Mouse (Mus musculus) liver, embryonic 15.5 days (tissue): ENCODE results near the gene Dcaf8. TPM values are rescaled to one million over a fixed set of nuclear protein-coding genes. Genes with fewer than 3 reads are reported as not detected.

ENCODE experiments used
- ATAC-seq: fragments of 200-750 bp; cut with Nextera tagmentation; 2 replicates; pipeline ENCODE4 v1.8.0; 2017; ENCODE audit warnings: moderate number of reproducible peaks, mild to moderate bottlenecking, moderate library complexity; ENCODE audit not compliant: insufficient read depth
- H3K27ac ChIP-seq: fragments of 300-500 bp; sonication (generic); replicated peaks from 2 replicates; pipeline ENCODE4 v1.5.1; 2015; ENCODE audit warnings: mild to moderate bottlenecking, inconsistent platforms
- H3K27me3 ChIP-seq: fragments of 300-500 bp; sonication (generic); 2 replicates; pipeline ENCODE4 v1.6.1; 2015; ENCODE audit warnings: mild to moderate bottlenecking, inconsistent platforms
- H3K36me3 ChIP-seq: fragments of 300-500 bp; sonication (generic); replicated peaks from 2 replicates; pipeline ENCODE4 v1.6.1; 2015; ENCODE audit warnings: moderate library complexity, mild to moderate bottlenecking, inconsistent platforms
- H3K4me1 ChIP-seq: fragments of 300-500 bp; sonication (generic); replicated peaks from 2 replicates; pipeline ENCODE4 v1.6.1; 2015; ENCODE audit warnings: inconsistent platforms
- H3K4me2 ChIP-seq: fragments of 300-500 bp; sonication (generic); 2 replicates; pipeline ENCODE4 v1.6.1; 2015; ENCODE audit warnings: moderate library complexity, mild to moderate bottlenecking, inconsistent platforms
- H3K4me3 ChIP-seq: fragments of 300-500 bp; sonication (generic); replicated peaks from 2 replicates; pipeline ENCODE4 v1.5.1; 2015; ENCODE audit warnings: mild to moderate bottlenecking, inconsistent platforms
- H3K9ac ChIP-seq: fragments of 300-500 bp; sonication (generic); 2 replicates; pipeline ENCODE4 v1.6.1; 2015; ENCODE audit warnings: moderate library complexity, mild to moderate bottlenecking, inconsistent platforms
- H3K9me3 ChIP-seq: fragments of 300-500 bp; sonication (generic); replicated peaks from 2 replicates; pipeline ENCODE4 v1.6.1; 2016; ENCODE audit warnings: inconsistent platforms
- WGBS: fragments of 180-500 bp; shearing (Covaris S2); methylation state at CpG from one replicate; pipeline ENCODE4 v1.1.7; 2015; ENCODE audit warnings: mixed read lengths; ENCODE audit not compliant: insufficient replicate concordance; 5-methylcytosine and 5-hydroxymethylcytosine counted together
- polyA plus RNA-seq: library from polyadenylated mRNA; unstranded; fragments of >200 nt; fragmentation: Nextera tagmentation; extraction: Ambion mirVana; gene quantifications from 2 replicates; pipeline ENCODE4 v1.2.1, GENCODE M21; 2015

The Dcaf8 gene
- polyA plus RNA-seq, 1 experiment from 2014 or later, result 55.3 TPM

DNA sequence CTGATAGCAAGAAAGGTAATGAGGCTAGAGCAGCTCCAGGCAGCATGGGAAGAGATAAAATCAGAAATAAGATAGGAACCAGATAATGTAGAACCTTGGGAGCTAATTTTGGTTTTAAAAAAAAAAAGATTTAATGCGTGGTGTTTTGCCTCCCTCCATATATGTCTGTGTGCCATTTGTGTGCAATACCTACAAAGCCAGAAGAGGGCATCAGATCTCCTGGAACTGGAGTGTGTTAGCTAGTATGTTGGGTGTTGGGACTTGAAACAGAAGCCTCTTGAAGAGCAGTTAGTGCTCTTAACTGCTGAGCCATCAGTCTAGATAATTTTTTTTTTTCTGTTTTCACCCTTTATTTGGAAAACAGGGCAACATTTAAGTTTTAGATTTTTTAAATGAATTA lies 4.3 kb upstream of the Dcaf8 start:
- WGBS, result 7% methylated on average over 1 of the region's 1 CpGs
- no peak for ATAC-seq
- H3K27ac ChIP-seq, result no peak overlapping the region
- H3K4me2 ChIP-seq, result no peak overlapping the region
- no peaks in the 10 kb centered on the region for H3K36me3 ChIP-seq
- no peaks in the 10 kb centered on the region for H3K27me3 ChIP-seq
- H3K4me3 ChIP-seq, result no peak overlapping the region
- no peaks in the 10 kb centered on the region for H3K9me3 ChIP-seq
- no peak overlapping the region for H3K9ac ChIP-seq
- H3K4me1 ChIP-seq, result peaks cover 8% of the 10 kb centered on the region

DNA sequence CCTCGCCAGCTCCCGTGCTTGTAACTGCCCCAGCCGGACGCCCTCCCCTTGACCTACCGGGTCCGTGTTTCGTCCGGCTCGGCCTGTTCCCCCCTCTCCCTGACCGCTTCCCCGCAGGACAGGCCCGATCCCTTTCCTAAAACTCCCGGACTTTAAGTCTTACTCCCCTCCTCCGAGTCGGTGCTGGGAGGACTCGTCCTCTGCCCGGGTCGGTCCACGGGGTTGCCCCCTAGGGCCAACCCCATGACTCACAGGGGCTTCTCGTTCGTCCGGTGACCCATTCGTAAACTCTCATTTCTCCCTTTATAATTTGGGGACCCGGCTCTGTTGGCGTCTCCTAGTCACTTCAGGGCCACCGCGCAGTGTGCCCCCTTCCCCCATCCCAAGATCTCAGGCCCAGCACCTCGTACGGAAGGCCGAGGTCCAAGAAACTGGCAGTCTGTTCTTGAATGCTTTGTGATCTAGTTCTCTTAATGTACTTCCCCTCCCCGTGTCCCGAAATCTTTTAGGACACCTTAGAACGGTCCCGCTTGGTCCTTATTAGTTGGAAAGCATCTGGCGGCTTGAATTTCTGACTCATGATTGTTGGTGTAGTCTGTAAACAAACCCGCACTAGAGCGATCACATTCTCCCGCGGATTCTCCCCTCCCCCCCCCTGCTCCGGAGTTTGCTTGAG lies 533 bp downstream of the Dcaf8 start:
- WGBS, result 2% methylated on average over 39 of the region's 40 CpGs
- Histone ChIP-seq H3K27me3 (no peaks in the 10 kb centered on the region), H3K4me3 (peak overlapping the region; percentile 95), H3K4me1 (peaks cover 35% of the 10 kb centered on the region), H3K9ac (peak overlapping the region; percentile 98), H3K27ac (peak overlapping the region; percentile 96), H3K9me3 (no peaks in the 10 kb centered on the region), H3K36me3 (peaks cover 35% of the 10 kb centered on the region), H3K4me2 (peak overlapping the region; percentile 78)
- ATAC-seq, result peak; percentile 47

DNA sequence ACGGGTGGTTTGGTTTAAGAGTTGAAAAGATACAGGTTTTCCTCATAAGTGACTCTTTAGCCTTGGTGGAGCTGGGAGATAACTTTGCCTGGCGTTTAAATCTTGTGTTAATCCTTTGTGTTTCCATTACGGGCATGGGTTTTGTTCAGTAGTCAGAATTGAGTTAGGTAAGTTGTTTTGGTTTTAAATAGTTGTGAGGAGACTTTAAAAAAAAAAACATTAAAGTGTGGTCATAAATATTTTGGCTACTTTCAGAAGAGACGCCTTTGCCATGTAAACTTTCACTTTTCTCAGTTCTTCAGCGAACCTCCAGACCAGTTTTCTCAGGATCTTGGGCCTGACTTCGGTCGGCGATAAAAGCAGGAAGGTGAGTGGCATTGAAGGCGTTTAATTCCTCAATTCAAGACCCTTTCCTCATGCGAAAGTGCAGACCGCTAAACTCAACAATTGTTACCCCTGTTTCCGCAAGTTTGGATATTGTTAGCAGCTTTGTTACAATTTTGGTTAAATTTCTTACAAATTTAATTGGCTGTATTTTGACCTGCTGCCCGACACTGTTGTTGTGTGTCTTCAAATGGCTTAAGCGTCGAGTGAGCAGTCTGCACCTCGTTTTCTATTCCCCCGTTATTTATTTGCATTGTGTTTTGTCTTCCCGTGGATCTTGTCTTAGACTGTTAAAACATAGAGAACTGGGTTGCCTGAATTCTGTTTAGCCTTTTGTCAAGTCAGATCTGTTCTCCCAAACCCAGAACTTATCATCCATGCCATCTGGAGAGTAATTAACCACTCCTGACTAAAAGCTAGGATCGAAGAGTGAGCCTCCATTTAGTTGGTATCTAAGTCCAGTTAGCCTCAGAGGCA lies 1.3 kb downstream of the Dcaf8 start:
- Histone ChIP-seq H3K4me1 (peaks cover 35% of the 10 kb centered on the region), H3K9ac (peak overlapping the region; percentile 98), H3K4me3 (peak overlapping the region; percentile 95), H3K27me3 (no peaks in the 10 kb centered on the region), H3K9me3 (no peaks in the 10 kb centered on the region), H3K4me2 (peak overlapping the region; percentile 78), H3K36me3 (peaks cover 42% of the 10 kb centered on the region), H3K27ac (peak overlapping the region; percentile 96)
- no peak for ATAC-seq
- WGBS, result 4% methylated on average over 19 of the region's 19 CpGs

DNA sequence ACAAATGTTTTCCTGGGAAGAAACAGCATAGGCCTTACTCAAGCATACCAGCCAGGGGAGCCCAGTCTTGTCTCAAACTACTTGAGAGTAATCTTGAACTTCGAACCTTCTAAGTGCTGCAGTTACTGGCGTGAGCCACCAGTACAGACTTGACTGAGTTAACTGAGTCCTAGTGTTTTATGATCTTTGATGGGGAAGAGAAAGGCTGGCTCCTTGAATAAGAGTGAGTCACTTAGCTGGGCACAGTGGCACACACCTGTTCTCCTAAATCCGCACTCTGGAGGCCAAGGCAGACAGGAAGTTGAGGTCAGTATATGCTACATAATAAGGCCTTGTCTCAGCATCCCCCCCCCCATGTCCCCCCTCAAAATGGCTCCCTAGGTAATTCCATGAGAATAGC lies 6.7 kb downstream of the Dcaf8 start:
- Histone ChIP-seq H3K4me3 (no peak overlapping the region), H3K9ac (no peak overlapping the region), H3K9me3 (no peaks in the 10 kb centered on the region), H3K27ac (no peak overlapping the region), H3K27me3 (no peaks in the 10 kb centered on the region), H3K4me2 (no peak overlapping the region), H3K4me1 (peaks cover 35% of the 10 kb centered on the region), H3K36me3 (peaks cover 77% of the 10 kb centered on the region)
- ATAC-seq, result no peak
- WGBS, result 82% methylated on average over 3 of the region's 3 CpGs

DNA sequence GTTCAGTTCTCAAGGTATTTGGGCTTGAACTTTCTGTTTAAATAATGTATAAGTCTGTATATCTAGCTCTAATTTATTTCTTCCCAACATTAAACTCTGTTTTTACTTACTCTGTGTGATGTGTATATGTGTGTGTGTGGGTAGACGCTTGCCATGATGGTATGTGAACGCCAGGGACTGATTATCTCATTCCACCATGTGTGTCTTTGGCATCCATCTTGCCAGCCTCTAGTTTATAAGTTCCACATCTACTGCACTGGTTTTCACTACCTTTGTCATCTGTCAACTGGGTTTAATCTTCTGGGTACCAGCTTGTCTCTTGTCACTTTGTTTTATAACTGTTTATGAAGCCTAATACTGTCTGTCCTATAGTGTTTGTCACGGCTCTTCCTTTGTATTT lies 7.6 kb downstream of the Dcaf8 start:
- Histone ChIP-seq H3K4me1 (peaks cover 30% of the 10 kb centered on the region), H3K27ac (no peak overlapping the region), H3K9ac (no peak overlapping the region), H3K4me3 (no peak overlapping the region), H3K27me3 (no peaks in the 10 kb centered on the region), H3K36me3 (peaks cover 71% of the 10 kb centered on the region), H3K4me2 (no peak overlapping the region), H3K9me3 (no peaks in the 10 kb centered on the region)
- 57% methylated on average over 3 of the region's 3 CpGs for WGBS
- no peak for ATAC-seq

DNA sequence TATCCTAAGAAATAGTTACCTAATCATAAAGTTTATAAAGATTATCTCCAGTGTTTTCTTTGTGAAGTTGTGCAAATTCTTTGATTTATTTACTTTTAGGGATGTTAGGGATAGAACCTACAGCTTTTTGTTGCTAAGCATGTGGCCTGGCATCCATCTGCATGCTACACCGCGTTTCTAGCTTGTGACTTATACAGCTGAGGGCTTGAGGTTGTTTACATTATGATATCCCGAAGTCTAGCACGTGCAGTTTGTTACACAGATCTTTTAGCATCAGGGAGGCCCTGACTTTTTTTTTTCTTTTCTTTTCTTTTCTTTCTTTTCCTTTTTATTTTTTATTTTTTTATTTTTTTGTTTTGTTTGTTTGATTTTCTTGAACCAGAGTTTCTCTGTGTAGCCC lies 12.1 kb downstream of the Dcaf8 start:
- Histone ChIP-seq H3K4me1 (peaks cover 11% of the 10 kb centered on the region; the same call in 1 of the 2 replicates), H3K36me3 (peaks cover 43% of the 10 kb centered on the region), H3K27me3 (no peaks in the 10 kb centered on the region), H3K27ac (no peak overlapping the region), H3K9ac (no peak overlapping the region), H3K4me2 (no peak overlapping the region), H3K9me3 (no peaks in the 10 kb centered on the region), H3K4me3 (no peak overlapping the region)
- ATAC-seq, result no peak
- WGBS, result 72% methylated on average over 4 of the region's 4 CpGs

DNA sequence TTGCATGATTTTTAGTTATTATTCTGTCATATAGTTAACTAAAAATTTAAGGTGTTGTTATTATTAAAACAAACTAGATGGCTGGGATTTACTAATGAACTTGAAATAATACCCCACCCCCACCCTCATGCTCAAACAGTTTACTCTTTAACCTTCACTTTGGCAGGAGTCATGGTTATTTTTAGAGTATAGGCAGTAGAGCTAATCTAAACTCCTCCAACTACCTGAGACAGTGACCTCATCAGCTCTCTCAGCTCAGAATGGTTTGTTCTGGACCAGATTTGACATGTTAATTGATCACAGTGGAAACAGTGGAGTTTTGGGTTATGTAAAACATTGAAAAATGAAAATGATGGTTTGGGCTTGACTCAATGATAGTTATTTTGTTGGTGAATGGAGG lies 12.6 kb downstream of the Dcaf8 start:
- H3K4me1 ChIP-seq, result peaks cover 11% of the 10 kb centered on the region; the same call in 1 of the 2 replicates
- H3K27me3 ChIP-seq, result no peaks in the 10 kb centered on the region
- H3K27ac ChIP-seq, result no peak overlapping the region
- no peaks in the 10 kb centered on the region for H3K9me3 ChIP-seq
- H3K36me3 ChIP-seq, result peaks cover 43% of the 10 kb centered on the region
- H3K4me3 ChIP-seq, result no peak overlapping the region
- H3K9ac ChIP-seq, result no peak overlapping the region
- no peak for ATAC-seq
- H3K4me2 ChIP-seq, result no peak overlapping the region

DNA sequence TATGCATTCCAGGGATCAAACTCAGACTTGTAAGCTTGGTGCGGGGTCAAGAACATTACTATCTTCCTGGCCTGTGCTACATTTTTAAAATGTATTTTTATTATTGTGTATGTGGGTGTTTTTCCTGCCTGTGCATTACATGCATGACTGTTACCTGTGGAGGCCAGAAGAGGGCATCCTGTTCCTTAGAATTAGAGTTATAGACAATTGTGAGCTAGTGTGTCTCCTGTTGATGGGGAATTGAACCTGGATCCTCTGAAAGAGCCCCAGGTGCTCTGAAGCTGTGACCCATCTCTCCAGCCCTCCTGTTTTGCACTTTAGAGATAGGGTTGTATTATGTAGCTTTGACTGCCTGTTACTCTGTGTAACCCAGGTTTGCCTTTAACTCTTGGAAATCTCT lies 14.1 kb downstream of the Dcaf8 start:
- Histone ChIP-seq H3K27ac (no peak overlapping the region), H3K4me3 (no peak overlapping the region), H3K9ac (no peak overlapping the region), H3K4me2 (no peak overlapping the region), H3K36me3 (peaks cover 45% of the 10 kb centered on the region), H3K4me1 (peaks cover 11% of the 10 kb centered on the region; the same call in 1 of the 2 replicates), H3K9me3 (no peaks in the 10 kb centered on the region), H3K27me3 (no peaks in the 10 kb centered on the region)
- 81% methylated on average over 1 of the region's 1 CpGs for WGBS
- ATAC-seq, result no peak

DNA sequence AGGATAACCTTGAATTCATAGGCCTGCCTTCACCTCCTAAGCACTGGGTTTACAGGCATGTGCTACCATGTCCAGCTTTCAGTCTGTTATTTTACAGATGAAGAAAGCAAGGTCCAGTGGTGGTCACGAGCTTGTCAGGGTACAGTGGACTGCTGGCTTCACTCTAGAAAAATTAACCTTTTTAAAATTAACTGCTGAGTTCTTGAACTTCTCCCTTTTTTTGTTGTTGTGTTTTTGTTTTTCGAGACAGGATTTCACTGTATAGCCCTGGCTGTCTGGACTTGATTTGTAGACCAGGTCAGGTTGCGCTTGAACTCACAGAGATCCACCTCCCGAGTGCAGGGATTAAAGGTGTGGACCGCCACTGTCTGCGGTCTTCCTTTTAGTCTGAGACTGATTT lies 15.1 kb downstream of the Dcaf8 start:
- no peak for ATAC-seq
- Histone ChIP-seq H3K36me3 (peaks cover 54% of the 10 kb centered on the region), H3K4me3 (no peak overlapping the region), H3K27me3 (no peaks in the 10 kb centered on the region), H3K4me2 (no peak overlapping the region), H3K9me3 (no peaks in the 10 kb centered on the region), H3K4me1 (peaks cover 11% of the 10 kb centered on the region; the same call in 1 of the 2 replicates), H3K9ac (no peak overlapping the region), H3K27ac (no peak overlapping the region; the same call in 1 of the 2 replicates)
- 85% methylated on average over 6 of the region's 6 CpGs for WGBS

DNA sequence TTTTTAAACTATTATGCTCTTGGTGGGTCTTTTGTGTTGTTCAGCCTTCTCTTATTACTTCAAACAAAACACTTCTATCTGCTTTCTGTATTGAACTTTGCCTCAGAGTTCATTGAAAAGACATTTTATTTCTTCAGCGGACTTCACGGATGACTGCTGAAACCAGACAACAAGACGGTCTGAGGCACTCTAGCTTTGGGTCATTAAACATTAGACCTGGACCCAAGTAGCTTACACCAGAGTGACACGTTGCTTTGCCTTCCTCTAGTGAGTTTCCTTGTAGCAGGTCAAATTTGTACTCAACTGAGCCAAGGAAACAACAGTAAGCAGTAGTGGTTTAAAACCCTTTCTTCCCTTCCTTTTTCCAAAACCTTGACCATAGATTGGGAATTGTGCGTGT lies 20.0 kb downstream of the Dcaf8 start:
- no peak overlapping the region for H3K9ac ChIP-seq
- H3K27me3 ChIP-seq, result no peaks in the 10 kb centered on the region
- H3K36me3 ChIP-seq, result peaks cover 86% of the 10 kb centered on the region
- no peak for ATAC-seq
- WGBS, result 91% methylated on average over 5 of the region's 5 CpGs
- no peak overlapping the region for H3K4me3 ChIP-seq
- no peaks in the 10 kb centered on the region for H3K9me3 ChIP-seq
- no peak overlapping the region for H3K27ac ChIP-seq
- no peaks in the 10 kb centered on the region for H3K4me1 ChIP-seq
- no peak overlapping the region for H3K4me2 ChIP-seq

DNA sequence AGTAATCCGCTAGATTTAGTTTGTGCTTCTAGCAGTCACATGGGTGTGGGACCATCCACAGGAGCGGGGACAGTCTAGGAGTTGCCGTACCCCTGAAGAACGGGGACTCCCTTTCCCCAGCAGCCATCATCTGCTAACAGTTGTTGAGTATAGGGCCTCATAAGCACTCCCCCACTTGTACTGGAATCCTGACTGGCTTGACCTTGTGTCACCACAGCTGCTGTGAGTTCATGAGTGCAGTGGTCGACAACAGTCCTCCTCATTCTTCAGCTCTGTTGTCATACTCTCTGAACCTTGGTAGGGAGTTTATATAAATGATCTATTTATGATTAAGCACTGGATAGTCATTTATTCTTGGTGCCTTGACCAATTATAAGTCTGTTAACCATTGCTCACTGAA lies 21.9 kb downstream of the Dcaf8 start:
- Histone ChIP-seq H3K9me3 (no peaks in the 10 kb centered on the region), H3K27ac (no peak overlapping the region), H3K4me2 (no peak overlapping the region), H3K27me3 (no peaks in the 10 kb centered on the region), H3K9ac (no peak overlapping the region), H3K4me3 (no peak overlapping the region), H3K36me3 (peaks cover 96% of the 10 kb centered on the region), H3K4me1 (no peaks in the 10 kb centered on the region)
- 90% methylated on average over 5 of the region's 5 CpGs for WGBS
- ATAC-seq, result no peak
